Mouse (Mus musculus): ENCODE data around the gene Synpo2. TPM values are rescaled to one million over a fixed set of nuclear protein-coding genes. Genes with fewer than 3 reads are reported as not detected.
A peak's percentile ranks its signal among the peaks of the same experiment; 100 is the strongest.

The Synpo2 gene
- polyA plus RNA-seq, 1 experiment from 2014 or later: 1.1 TPM

- no peak overlapping the region for H3K9ac ChIP-seq (ENCODE audit: low read length)
- H3K4me3 ChIP-seq (ENCODE audit: low read depth, low read length): no peak overlapping the region
- H3K4me1 ChIP-seq (ENCODE audit: control insufficient read depth, insufficient read depth, low read length): no peaks in the 10 kb centered on the region
- no peak for DNase-seq (ENCODE audit: low spot score)
- no peak for ATAC-seq
- H3K36me3 ChIP-seq (ENCODE audit: control insufficient read depth, insufficient read depth, low read length): no peaks in the 10 kb centered on the region
- 89% methylated on average over 21 of the region's 21 CpGs for whole genome bisulfite sequencing
- H3K4me2 ChIP-seq (ENCODE audit: low read length): no peak overlapping the region
- no peaks in the 10 kb centered on the region for H3K27me3 ChIP-seq (replicated peaks; ENCODE audit: control insufficient read depth, insufficient read depth, low read length)
- H3K9me3 ChIP-seq (replicated peaks; ENCODE audit: control insufficient read depth, low read length): no peaks in the 10 kb centered on the region
- no peak overlapping the region for H3K27ac ChIP-seq (ENCODE audit: low read depth, low read length)
Measured at GRCm38 (mm10) chr3:123122151-123123030, 113.6 kb downstream of the Synpo2 start.

GRCm38 (mm10) chr3:123116903-123117302 lies 119.0 kb downstream of the Synpo2 start:
- Histone ChIP-seq H3K27ac (ENCODE audit: low read depth, low read length) (no peak overlapping the region), H3K9me3 (replicated peaks; ENCODE audit: control insufficient read depth, low read length) (no peaks in the 10 kb centered on the region), H3K36me3 (ENCODE audit: control insufficient read depth, insufficient read depth, low read length) (no peaks in the 10 kb centered on the region), H3K4me1 (ENCODE audit: control insufficient read depth, insufficient read depth, low read length) (peaks cover 4% of the 10 kb centered on the region; the same call in 1 of the 2 replicates), H3K4me2 (ENCODE audit: low read length) (no peak overlapping the region), H3K4me3 (ENCODE audit: low read depth, low read length) (no peak overlapping the region), H3K9ac (ENCODE audit: low read length) (no peak overlapping the region), H3K27me3 (replicated peaks; ENCODE audit: control insufficient read depth, insufficient read depth, low read length) (no peaks in the 10 kb centered on the region)
- WGBS: 60% methylated on average over 16 of the region's 16 CpGs
- ATAC-seq (no peak), DNase-seq (ENCODE audit: low spot score) (no peak)

GRCm38 (mm10) chr3:123115770-123116527 lies 120.0 kb downstream of the Synpo2 start:
- no peak overlapping the region for H3K27ac ChIP-seq (ENCODE audit: low read depth, low read length)
- no peaks in the 10 kb centered on the region for H3K36me3 ChIP-seq (ENCODE audit: control insufficient read depth, insufficient read depth, low read length)
- no peak overlapping the region for H3K4me3 ChIP-seq (ENCODE audit: low read depth, low read length)
- H3K4me2 ChIP-seq (ENCODE audit: low read length): peak overlapping the region; percentile 28; the same call in 1 of the 2 replicates
- H3K9me3 ChIP-seq (replicated peaks; ENCODE audit: control insufficient read depth, low read length): no peaks in the 10 kb centered on the region
- peaks cover 4% of the 10 kb centered on the region; the same call in 1 of the 2 replicates for H3K4me1 ChIP-seq (ENCODE audit: control insufficient read depth, insufficient read depth, low read length)
- H3K27me3 ChIP-seq (replicated peaks; ENCODE audit: control insufficient read depth, insufficient read depth, low read length): no peaks in the 10 kb centered on the region
- ATAC-seq (0 out of 2 replicates have a peak, but pooled peaks have one; percentile 42), DNase-seq (ENCODE audit: low spot score) (peak; percentile 29)
- no peak overlapping the region for H3K9ac ChIP-seq (ENCODE audit: low read length)
- WGBS: 23% methylated on average over 15 of the region's 15 CpGs

- Histone ChIP-seq H3K27ac (ENCODE audit: low read depth, low read length) (no peak overlapping the region), H3K4me2 (ENCODE audit: low read length) (no peak overlapping the region), H3K27me3 (replicated peaks; ENCODE audit: control insufficient read depth, insufficient read depth, low read length) (no peaks in the 10 kb centered on the region), H3K4me1 (ENCODE audit: control insufficient read depth, insufficient read depth, low read length) (peaks cover 4% of the 10 kb centered on the region; the same call in 1 of the 2 replicates), H3K9me3 (replicated peaks; ENCODE audit: control insufficient read depth, low read length) (no peaks in the 10 kb centered on the region), H3K36me3 (ENCODE audit: control insufficient read depth, insufficient read depth, low read length) (no peaks in the 10 kb centered on the region), H3K4me3 (ENCODE audit: low read depth, low read length) (no peak overlapping the region), H3K9ac (ENCODE audit: low read length) (no peak overlapping the region)
- ATAC-seq: no peak
- no peak for DNase-seq (ENCODE audit: low spot score)
- 95% methylated on average over 21 of the region's 21 CpGs for WGBS
Measured at GRCm38 (mm10) chr3:123114001-123114635, 121.8 kb downstream of the Synpo2 start.

- H3K27me3 ChIP-seq (replicated peaks; ENCODE audit: control insufficient read depth, insufficient read depth, low read length): no peaks in the 10 kb centered on the region
- H3K27ac ChIP-seq (ENCODE audit: low read depth, low read length): no peak overlapping the region
- no peaks in the 10 kb centered on the region for H3K9me3 ChIP-seq (replicated peaks; ENCODE audit: control insufficient read depth, low read length)
- DNase-seq (ENCODE audit: low spot score): no peak
- H3K4me3 ChIP-seq (ENCODE audit: low read depth, low read length): no peak overlapping the region
- H3K9ac ChIP-seq (ENCODE audit: low read length): no peak overlapping the region
- peaks cover 4% of the 10 kb centered on the region; the same call in 1 of the 2 replicates for H3K4me1 ChIP-seq (ENCODE audit: control insufficient read depth, insufficient read depth, low read length)
- WGBS: 93% methylated on average over 11 of the region's 11 CpGs
- no peak overlapping the region for H3K4me2 ChIP-seq (ENCODE audit: low read length)
- no peak for ATAC-seq
- no peaks in the 10 kb centered on the region for H3K36me3 ChIP-seq (ENCODE audit: control insufficient read depth, insufficient read depth, low read length)
Measured at GRCm38 (mm10) chr3:123112781-123113180, 123.2 kb downstream of the Synpo2 start.

- 82% methylated on average over 10 of the region's 10 CpGs for WGBS
- H3K9me3 ChIP-seq (replicated peaks; ENCODE audit: control insufficient read depth, low read length): no peaks in the 10 kb centered on the region
- no peaks in the 10 kb centered on the region for H3K27me3 ChIP-seq (replicated peaks; ENCODE audit: control insufficient read depth, insufficient read depth, low read length)
- H3K4me1 ChIP-seq (ENCODE audit: control insufficient read depth, insufficient read depth, low read length): peaks cover 4% of the 10 kb centered on the region; the same call in 1 of the 2 replicates
- no peak for ATAC-seq
- no peak overlapping the region for H3K27ac ChIP-seq (ENCODE audit: low read depth, low read length)
- no peak for DNase-seq (ENCODE audit: low spot score)
- no peak overlapping the region for H3K4me2 ChIP-seq (ENCODE audit: low read length)
- H3K36me3 ChIP-seq (ENCODE audit: control insufficient read depth, insufficient read depth, low read length): no peaks in the 10 kb centered on the region
- no peak overlapping the region for H3K9ac ChIP-seq (ENCODE audit: low read length)
- H3K4me3 ChIP-seq (ENCODE audit: low read depth, low read length): no peak overlapping the region
Measured at GRCm38 (mm10) chr3:123111071-123111711, 124.8 kb downstream of the Synpo2 start.

- no peak overlapping the region for H3K4me2 ChIP-seq (ENCODE audit: low read length)
- no peak overlapping the region for H3K27ac ChIP-seq (ENCODE audit: low read depth, low read length)
- H3K9ac ChIP-seq (ENCODE audit: low read length): no peak overlapping the region
- no peaks in the 10 kb centered on the region for H3K4me1 ChIP-seq (ENCODE audit: control insufficient read depth, insufficient read depth, low read length)
- WGBS: 76% methylated on average over 14 of the region's 14 CpGs
- H3K27me3 ChIP-seq (replicated peaks; ENCODE audit: control insufficient read depth, insufficient read depth, low read length): no peaks in the 10 kb centered on the region
- no peaks in the 10 kb centered on the region for H3K9me3 ChIP-seq (replicated peaks; ENCODE audit: control insufficient read depth, low read length)
- ATAC-seq (no peak), DNase-seq (ENCODE audit: low spot score) (no peak)
- no peaks in the 10 kb centered on the region for H3K36me3 ChIP-seq (ENCODE audit: control insufficient read depth, insufficient read depth, low read length)
- no peak overlapping the region for H3K4me3 ChIP-seq (ENCODE audit: low read depth, low read length)
Measured at GRCm38 (mm10) chr3:123107830-123108549, 128.0 kb downstream of the Synpo2 start.

GRCm38 (mm10) chr3:123104325-123104724 lies 131.6 kb downstream of the Synpo2 start:
- H3K36me3 ChIP-seq (ENCODE audit: control insufficient read depth, insufficient read depth, low read length): no peaks in the 10 kb centered on the region
- H3K27ac ChIP-seq (ENCODE audit: low read depth, low read length): no peak overlapping the region
- H3K9ac ChIP-seq (ENCODE audit: low read length): no peak overlapping the region
- no peaks in the 10 kb centered on the region for H3K9me3 ChIP-seq (replicated peaks; ENCODE audit: control insufficient read depth, low read length)
- H3K4me1 ChIP-seq (ENCODE audit: control insufficient read depth, insufficient read depth, low read length): no peaks in the 10 kb centered on the region
- ATAC-seq (no peak), DNase-seq (ENCODE audit: low spot score) (no peak)
- WGBS: 82% methylated on average over 6 of the region's 6 CpGs
- H3K27me3 ChIP-seq (replicated peaks; ENCODE audit: control insufficient read depth, insufficient read depth, low read length): no peaks in the 10 kb centered on the region
- no peak overlapping the region for H3K4me3 ChIP-seq (ENCODE audit: low read depth, low read length)
- H3K4me2 ChIP-seq (ENCODE audit: low read length): no peak overlapping the region
